Mouse (Mus musculus): ENCODE results near the gene Akr1b8. TPM values are rescaled to one million over a fixed set of nuclear protein-coding genes. Genes with fewer than 3 reads are reported as not detected.
A peak's percentile ranks its signal among the peaks of the same experiment; 100 is the strongest.
"Not testable (repeated sequence)": the region's sequence is repeated elsewhere in the genome, so short reads cannot be mapped to it uniquely, and the experiment has no call there.

Gene Akr1b8
- total RNA-seq (2021) = 1 to 10 TPM; 3.3 to 3.8 TPM

- peak in 1 of 2 experiments; percentile 31 for DNase-seq
- intact Hi-C loops (cut with DNase I) = no loop called here
Measured at GRCm38 (mm10) chr6:34353658-34354353, at the start of gene Akr1b8. Gene Akr1b8 (plus strand): TSS chr6:34354119.

DNA sequence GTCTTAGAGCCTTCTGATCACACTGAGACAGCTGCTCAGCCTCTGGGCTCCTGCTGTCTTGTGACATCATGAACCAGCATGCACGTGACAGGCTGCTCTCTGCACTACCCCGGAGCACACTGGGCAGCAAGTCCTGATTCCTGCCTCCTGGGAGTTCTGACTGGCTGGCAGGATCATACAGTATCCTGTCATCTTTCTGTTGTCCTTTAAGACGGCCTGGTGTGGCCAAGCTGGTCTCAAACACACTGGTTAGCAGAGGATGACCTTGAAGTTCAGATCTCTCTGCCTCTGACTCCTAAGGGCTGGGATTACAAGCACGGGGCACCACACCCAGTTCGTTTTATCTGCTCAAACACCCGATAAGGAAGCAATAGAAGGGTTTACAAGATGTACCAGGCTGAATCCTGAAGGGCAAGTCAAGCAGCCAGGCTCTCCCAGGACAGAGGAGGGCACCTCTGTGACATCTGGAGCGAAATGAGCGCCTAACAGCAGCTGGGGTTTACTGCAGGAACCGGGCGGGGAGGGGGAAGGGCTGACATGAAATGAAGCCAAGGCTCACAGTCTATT is 49.2 kb upstream of the Akr1b8 start:
- intact Hi-C loops (cut with DNase I) = no loop called here
- peak; percentile 44 to 49 for DNase-seq

GRCm38 (mm10) chr6:34306797-34307196 is 47.1 kb upstream of the Akr1b8 start:
- DNase-seq = no peak
- intact Hi-C loops (cut with DNase I) = no loop called here

- intact Hi-C loops (cut with DNase I) = no loop called here
- DNase-seq = no peak
Measured at GRCm38 (mm10) chr6:34309526-34309925, 44.4 kb upstream of the Akr1b8 start.

- intact Hi-C loops (cut with DNase I) = no loop called here
- no peak for DNase-seq
Measured at GRCm38 (mm10) chr6:34310023-34310595, 43.8 kb upstream of the Akr1b8 start.

GRCm38 (mm10) chr6:34313386-34313785 is 40.5 kb upstream of the Akr1b8 start:
- intact Hi-C loops (cut with DNase I) = no loop called here
- peak in 1 of 2 experiments; percentile 24 for DNase-seq

- DNase-seq = peak in 1 of 2 experiments; percentile 29
Measured at GRCm38 (mm10) chr6:34313921-34314320, 40.0 kb upstream of the Akr1b8 start.

GRCm38 (mm10) chr6:34316854-34317771 is 36.8 kb upstream of the Akr1b8 start, which contains the start of gene Akr1b3:
Gene Akr1b3 (minus strand): TSS chr6:34317478.
- intact Hi-C loops (cut with DNase I) = no loop called here
- DNase-seq = peak; percentile 84 to 86

More at GRCm38 (mm10) chr6:34313921-34314320, 40.0 kb upstream of the Akr1b8 start:
- intact Hi-C loops (cut with DNase I) = no loop called here

GRCm38 (mm10) chr6:34318172-34318571 is 35.7 kb upstream of the Akr1b8 start:
- peak; percentile 20 to 31 for DNase-seq
- intact Hi-C loops (cut with DNase I) = no loop called here

DNA sequence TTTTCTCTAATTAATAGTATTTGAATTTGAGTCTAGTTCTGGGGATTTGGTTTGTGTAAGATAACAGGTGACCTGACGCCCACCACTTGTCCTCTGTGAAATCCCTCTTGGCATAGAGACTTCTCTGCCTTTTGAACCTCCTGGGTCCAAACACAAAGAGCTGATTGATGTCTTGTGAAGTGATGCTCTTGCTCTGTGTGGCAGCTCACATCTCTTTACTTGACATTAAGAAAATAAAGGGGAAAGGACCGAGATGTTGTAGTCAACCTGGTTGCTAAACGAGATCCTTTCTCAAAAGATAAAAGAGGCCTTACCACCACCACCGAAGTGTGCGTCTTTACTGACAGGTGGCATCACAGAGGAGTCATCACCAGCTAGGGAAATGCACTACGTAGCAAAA is 35.3 kb upstream of the Akr1b8 start:
- no peak for DNase-seq
- intact Hi-C loops (cut with DNase I) = no loop called here

GRCm38 (mm10) chr6:34322121-34322520 is 31.8 kb upstream of the Akr1b8 start:
- intact Hi-C loops (cut with DNase I) = loop anchor here (5.0 kb wide), 1 partner anchor 1935 kb away; no protein-coding TSS in a partner anchor

DNA sequence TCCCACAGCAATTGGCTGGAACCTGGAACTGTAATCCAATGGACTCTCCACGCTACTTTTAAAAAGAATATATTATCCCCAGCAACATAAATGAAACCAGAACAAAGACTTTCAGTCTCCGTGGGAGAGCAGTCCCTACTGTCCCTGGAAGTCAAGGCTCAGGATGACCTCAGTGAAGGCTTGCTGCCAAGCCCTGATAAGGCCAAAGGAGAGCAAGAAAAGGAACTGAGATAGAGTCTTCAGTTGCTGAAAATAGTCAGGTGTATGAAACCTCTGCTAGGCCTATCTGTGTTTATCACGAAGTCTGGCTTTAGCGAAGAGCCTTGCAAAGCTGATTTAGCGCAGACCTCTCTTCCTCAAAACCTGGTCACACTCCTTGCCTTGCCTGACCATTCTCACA is 22.5 kb upstream of the Akr1b8 start:
- intact Hi-C loops (cut with DNase I) = no loop called here
- DNase-seq = no peak

More at GRCm38 (mm10) chr6:34322121-34322520, 31.8 kb upstream of the Akr1b8 start:
- no peak for DNase-seq

GRCm38 (mm10) chr6:34331804-34332203 is 22.1 kb upstream of the Akr1b8 start:
- intact Hi-C loops (cut with DNase I); DNase-seq: not testable (repeated sequence)

- intact Hi-C loops (cut with DNase I) = no loop called here
- DNase-seq = no peak
Measured at GRCm38 (mm10) chr6:34334673-34335072, 19.2 kb upstream of the Akr1b8 start.

GRCm38 (mm10) chr6:34337799-34338198 is 16.1 kb upstream of the Akr1b8 start:
- DNase-seq = no peak
- intact Hi-C loops (cut with DNase I) = no loop called here

GRCm38 (mm10) chr6:34341991-34342390 is 11.9 kb upstream of the Akr1b8 start:
- intact Hi-C loops (cut with DNase I) = no loop called here
- DNase-seq = no peak

DNA sequence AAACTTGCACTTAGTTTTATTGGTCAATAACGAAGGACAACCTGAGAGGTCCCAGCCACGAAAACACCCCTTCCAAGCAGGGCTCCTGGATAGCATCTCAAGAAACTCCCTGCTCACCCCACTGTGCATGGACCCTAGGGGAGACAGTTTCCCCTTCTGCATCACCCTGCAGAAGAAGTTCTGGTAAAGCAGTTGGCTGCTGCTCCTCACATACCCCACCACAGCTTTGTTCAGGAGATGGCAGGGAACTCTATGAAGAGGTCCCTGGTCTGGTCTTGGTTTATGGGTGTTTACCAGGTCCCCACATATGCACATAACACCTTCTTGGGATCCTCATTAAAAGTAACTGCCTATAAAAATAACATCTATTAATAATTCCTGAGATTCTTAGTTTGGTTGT is 11.4 kb upstream of the Akr1b8 start:
- intact Hi-C loops (cut with DNase I) = no loop called here
- no peak for DNase-seq

GRCm38 (mm10) chr6:34343426-34343825 is 10.5 kb upstream of the Akr1b8 start:
- no peak for DNase-seq
- intact Hi-C loops (cut with DNase I) = no loop called here

DNA sequence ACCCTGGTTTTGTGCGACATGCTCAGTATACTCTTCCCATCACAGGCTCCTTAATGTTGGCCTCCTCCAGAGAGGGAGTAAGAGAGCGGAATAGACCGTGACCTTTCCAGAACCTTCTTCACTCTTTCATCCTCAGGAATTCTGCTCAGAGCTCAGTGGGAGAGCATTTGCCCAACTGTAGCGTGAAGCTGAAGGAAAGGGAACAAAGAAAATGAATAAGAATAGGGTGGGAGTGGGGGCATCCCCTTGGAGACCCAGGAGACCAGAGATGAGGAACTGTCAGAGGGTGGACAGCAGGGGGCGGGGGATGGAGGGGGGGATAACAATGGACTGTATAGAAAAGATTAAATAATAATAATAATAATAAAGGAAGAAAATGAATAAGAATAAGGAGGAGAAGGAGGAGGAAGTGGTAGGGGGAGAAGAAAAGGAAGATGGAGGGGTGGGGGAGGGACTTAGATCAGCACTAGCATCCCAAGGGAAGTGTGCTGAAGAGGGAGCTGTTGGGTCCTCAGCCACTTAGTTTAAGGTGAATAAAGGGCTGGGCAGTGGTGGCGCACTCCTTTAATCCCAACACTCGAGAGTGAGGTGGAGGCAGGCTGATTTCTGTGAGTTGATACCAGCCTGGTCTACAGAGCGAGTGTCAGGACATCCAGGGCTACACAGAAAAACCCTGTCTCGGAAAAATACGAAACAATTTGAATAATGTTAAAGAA is 9.6 kb upstream of the Akr1b8 start:
- intact Hi-C loops (cut with DNase I) = no loop called here
- no peak for DNase-seq

DNA sequence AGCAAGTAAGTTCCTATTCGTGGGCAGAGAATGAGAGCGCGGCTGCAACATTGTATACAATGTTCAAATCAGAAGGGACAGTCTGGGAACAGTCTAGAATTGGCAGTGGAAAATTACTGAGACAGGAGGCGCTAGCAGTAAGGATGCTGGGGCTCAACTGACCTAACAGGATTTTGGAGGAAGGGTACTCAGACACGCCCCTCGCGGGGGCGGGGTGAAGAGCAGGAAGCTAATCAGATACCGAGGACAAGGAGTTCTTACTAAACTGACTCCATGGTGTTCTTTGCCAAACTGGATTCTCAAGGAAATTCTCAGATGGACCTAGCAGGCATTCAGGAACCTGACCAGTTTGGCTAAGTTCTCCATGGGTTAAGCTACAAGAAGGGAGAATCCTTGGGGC is 9.0 kb upstream of the Akr1b8 start:
- intact Hi-C loops (cut with DNase I) = no loop called here
- no peak for DNase-seq
